Mouse (Mus musculus): ENCODE data around the gene Esp3. TPM values are rescaled to one million over a fixed set of nuclear protein-coding genes. Genes with fewer than 3 reads are reported as not detected.

The Esp3 gene
- polyA plus RNA-seq (2012; ENCODE audit: low replicate concordance) = not detected in 2 replicates

GRCm38 (mm10) chr17:40631775-40632174 is at the start of gene Esp3:
Gene Esp3, plus strand, starts transcription at chr17:40632075.

DNA sequence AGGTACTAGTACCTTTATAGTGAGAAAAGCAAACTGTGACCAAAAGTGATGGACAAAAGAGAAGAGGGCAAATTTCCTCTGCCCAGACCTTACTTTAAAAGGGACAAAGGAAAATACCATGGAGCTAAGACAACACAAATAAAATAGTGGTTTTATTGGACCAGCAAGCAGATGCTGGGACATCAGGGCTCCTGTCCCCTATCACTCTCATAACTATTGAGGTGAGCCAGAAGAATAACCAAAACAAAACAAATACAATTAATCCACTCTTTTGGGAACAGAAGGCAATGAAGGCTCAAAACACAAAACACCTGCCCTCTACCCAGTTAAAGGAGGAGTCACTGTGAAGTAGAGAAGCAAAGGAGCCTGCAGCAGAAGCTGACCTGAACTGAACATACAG is 33.6 kb upstream of the Esp3 start, which contains the start of gene Esp4:
Gene Esp4 (plus strand): TSS at position 301 of the 400 bp plus-strand sequence.

Other genes starting within 250 kb of the Esp3 start
- not detected in 2 replicates for gene Esp8, start 112.1 kb upstream of the Esp3 start, polyA plus RNA-seq (2012; ENCODE audit: low replicate concordance)
- gene Esp6, start 70.6 kb upstream of the Esp3 start, polyA plus RNA-seq (2012; ENCODE audit: low replicate concordance) = not detected in 2 replicates
- not detected in 2 replicates for gene Esp4, start 33.5 kb upstream of the Esp3 start, polyA plus RNA-seq (2012; ENCODE audit: low replicate concordance)
- gene Esp1, start 95.0 kb downstream of the Esp3 start, polyA plus RNA-seq (2012; ENCODE audit: low replicate concordance) = not detected in 2 replicates
- not detected in 2 replicates for gene Crisp2, start 174.9 kb downstream of the Esp3 start, polyA plus RNA-seq (2012; ENCODE audit: low replicate concordance)
- gene Rhag, start 179.1 kb downstream of the Esp3 start, polyA plus RNA-seq (2012; ENCODE audit: low replicate concordance) = 0.24 and 8.2 TPM in 2 replicates
- gene 9130008F23Rik, start 248.5 kb downstream of the Esp3 start, polyA plus RNA-seq (2012; ENCODE audit: low replicate concordance) = 0.48 TPM in 1 of 2 replicates, not detected in the other